Mouse (Mus musculus): ENCODE measurements around the gene Ndufb6. TPM values are rescaled to one million over a fixed set of nuclear protein-coding genes. Genes with fewer than 3 reads are reported as not detected.
"Not testable (repeated sequence)": the region's sequence is repeated elsewhere in the genome, so short reads cannot be mapped to it uniquely, and the experiment has no call there.

Gene Ndufb6
- polyA plus RNA-seq, 1 experiment from 2014 or later, result 325 TPM

- no peaks in the 10 kb centered on the region for H3K27me3 ChIP-seq (replicated peaks; ENCODE audit: control insufficient read depth, insufficient read depth, low read length)
- H3K4me1 ChIP-seq (ENCODE audit: control insufficient read depth, insufficient read depth, low read length), result no peaks in the 10 kb centered on the region
- no peaks in the 10 kb centered on the region for H3K36me3 ChIP-seq (ENCODE audit: control insufficient read depth, insufficient read depth, low read length)
- H3K9ac ChIP-seq (ENCODE audit: low read length), result no peak overlapping the region
- peak overlapping the region; percentile 30 for H3K4me2 ChIP-seq (ENCODE audit: low read length)
- ATAC-seq, result peak; percentile 85
- WGBS, result 12% methylated on average over 16 of the region's 16 CpGs
- DNase-seq (ENCODE audit: low spot score), result peak; percentile 93
- no peak overlapping the region for H3K27ac ChIP-seq (ENCODE audit: low read depth, low read length)
- no peak overlapping the region for H3K4me3 ChIP-seq (ENCODE audit: low read depth, low read length)
- H3K9me3 ChIP-seq (replicated peaks; ENCODE audit: control insufficient read depth, low read length), result no peaks in the 10 kb centered on the region
Observed at GRCm38 (mm10) chr4:40301076-40301789, 22.0 kb upstream of the Ndufb6 start.

GRCm38 (mm10) chr4:40299169-40299568 is 19.9 kb upstream of the Ndufb6 start:
- no peak overlapping the region for H3K27ac ChIP-seq (ENCODE audit: low read depth, low read length)
- H3K4me1 ChIP-seq (ENCODE audit: control insufficient read depth, insufficient read depth, low read length), result no peaks in the 10 kb centered on the region
- 73% methylated on average over 5 of the region's 5 CpGs for WGBS

GRCm38 (mm10) chr4:40291511-40291910 is 12.3 kb upstream of the Ndufb6 start:
- ATAC-seq; DNase-seq (ENCODE audit: low spot score); H3K9ac ChIP-seq (ENCODE audit: low read length); H3K4me1 ChIP-seq (ENCODE audit: control insufficient read depth, insufficient read depth, low read length); H3K4me3 ChIP-seq (ENCODE audit: low read depth, low read length); H3K9me3 ChIP-seq (replicated peaks; ENCODE audit: control insufficient read depth, low read length); H3K27me3 ChIP-seq (replicated peaks; ENCODE audit: control insufficient read depth, insufficient read depth, low read length); H3K4me2 ChIP-seq (ENCODE audit: low read length); H3K36me3 ChIP-seq (ENCODE audit: control insufficient read depth, insufficient read depth, low read length); H3K27ac ChIP-seq (ENCODE audit: low read depth, low read length): not testable (repeated sequence)
- 94% methylated on average over 11 of the region's 11 CpGs for WGBS

More at GRCm38 (mm10) chr4:40299169-40299568, 19.9 kb upstream of the Ndufb6 start:
- H3K27me3 ChIP-seq (replicated peaks; ENCODE audit: control insufficient read depth, insufficient read depth, low read length), result no peaks in the 10 kb centered on the region
- DNase-seq (ENCODE audit: low spot score) (no peak), ATAC-seq (no peak)
- no peak overlapping the region for H3K4me3 ChIP-seq (ENCODE audit: low read depth, low read length)
- no peaks in the 10 kb centered on the region for H3K9me3 ChIP-seq (replicated peaks; ENCODE audit: control insufficient read depth, low read length)
- H3K4me2 ChIP-seq (ENCODE audit: low read length), result no peak overlapping the region
- no peaks in the 10 kb centered on the region for H3K36me3 ChIP-seq (ENCODE audit: control insufficient read depth, insufficient read depth, low read length)
- no peak overlapping the region for H3K9ac ChIP-seq (ENCODE audit: low read length)

- no peaks in the 10 kb centered on the region for H3K4me1 ChIP-seq (ENCODE audit: control insufficient read depth, insufficient read depth, low read length)
- no peak overlapping the region for H3K9ac ChIP-seq (ENCODE audit: low read length)
- H3K36me3 ChIP-seq (ENCODE audit: control insufficient read depth, insufficient read depth, low read length), result no peaks in the 10 kb centered on the region
- H3K9me3 ChIP-seq (replicated peaks; ENCODE audit: control insufficient read depth, low read length), result no peaks in the 10 kb centered on the region
- no peak overlapping the region for H3K4me2 ChIP-seq (ENCODE audit: low read length)
- H3K4me3 ChIP-seq (ENCODE audit: low read depth, low read length), result no peak overlapping the region
- no peak overlapping the region for H3K27ac ChIP-seq (ENCODE audit: low read depth, low read length)
- ATAC-seq (no peak), DNase-seq (ENCODE audit: low spot score) (no peak)
- H3K27me3 ChIP-seq (replicated peaks; ENCODE audit: control insufficient read depth, insufficient read depth, low read length), result no peaks in the 10 kb centered on the region
- 88% methylated on average over 2 of the region's 2 CpGs for WGBS
Observed at GRCm38 (mm10) chr4:40289046-40289445, 9.8 kb upstream of the Ndufb6 start.

- no peak overlapping the region for H3K4me2 ChIP-seq (ENCODE audit: low read length)
- H3K36me3 ChIP-seq (ENCODE audit: control insufficient read depth, insufficient read depth, low read length), result no peaks in the 10 kb centered on the region
- no peak overlapping the region for H3K4me3 ChIP-seq (ENCODE audit: low read depth, low read length)
- H3K4me1 ChIP-seq (ENCODE audit: control insufficient read depth, insufficient read depth, low read length), result no peaks in the 10 kb centered on the region
- 80% methylated on average over 6 of the region's 6 CpGs for WGBS
- ATAC-seq (no peak), DNase-seq (ENCODE audit: low spot score) (no peak)
- H3K27me3 ChIP-seq (replicated peaks; ENCODE audit: control insufficient read depth, insufficient read depth, low read length), result no peaks in the 10 kb centered on the region
- no peaks in the 10 kb centered on the region for H3K9me3 ChIP-seq (replicated peaks; ENCODE audit: control insufficient read depth, low read length)
- no peak overlapping the region for H3K27ac ChIP-seq (ENCODE audit: low read depth, low read length)
- H3K9ac ChIP-seq (ENCODE audit: low read length), result no peak overlapping the region
Observed at GRCm38 (mm10) chr4:40287415-40287814, 8.2 kb upstream of the Ndufb6 start.

GRCm38 (mm10) chr4:40285582-40285981 is 6.4 kb upstream of the Ndufb6 start:
- 21% methylated on average over 4 of the region's 4 CpGs for WGBS

GRCm38 (mm10) chr4:40278880-40279275 is 343 bp downstream of the Ndufb6 start:
- H3K27ac ChIP-seq (ENCODE audit: low read depth, low read length), result no peak overlapping the region
- peak overlapping the region; percentile 80 for H3K4me3 ChIP-seq (ENCODE audit: low read depth, low read length)
- no peaks in the 10 kb centered on the region for H3K27me3 ChIP-seq (replicated peaks; ENCODE audit: control insufficient read depth, insufficient read depth, low read length)
- H3K36me3 ChIP-seq (ENCODE audit: control insufficient read depth, insufficient read depth, low read length), result peaks cover 26% of the 10 kb centered on the region
- H3K4me2 ChIP-seq (ENCODE audit: low read length), result peak overlapping the region; percentile 82
- H3K9me3 ChIP-seq (replicated peaks; ENCODE audit: control insufficient read depth, low read length), result no peaks in the 10 kb centered on the region
- ATAC-seq, result peak; percentile 64
- H3K4me1 ChIP-seq (ENCODE audit: control insufficient read depth, insufficient read depth, low read length), result peaks cover 8% of the 10 kb centered on the region
- under 1% methylated on average over 21 of the region's 21 CpGs for WGBS
- DNase-seq (ENCODE audit: low spot score), result no peak
- H3K9ac ChIP-seq (ENCODE audit: low read length), result peak overlapping the region; percentile 85

More at GRCm38 (mm10) chr4:40285582-40285981, 6.4 kb upstream of the Ndufb6 start:
- DNase-seq (ENCODE audit: low spot score) (peak; percentile 82), ATAC-seq (peak; percentile 20; the same call in 1 of the 2 replicates)
- no peaks in the 10 kb centered on the region for H3K9me3 ChIP-seq (replicated peaks; ENCODE audit: control insufficient read depth, low read length)
- H3K27ac ChIP-seq (ENCODE audit: low read depth, low read length), result no peak overlapping the region
- no peak overlapping the region for H3K9ac ChIP-seq (ENCODE audit: low read length)
- H3K4me1 ChIP-seq (ENCODE audit: control insufficient read depth, insufficient read depth, low read length), result no peaks in the 10 kb centered on the region
- H3K27me3 ChIP-seq (replicated peaks; ENCODE audit: control insufficient read depth, insufficient read depth, low read length), result no peaks in the 10 kb centered on the region
- no peak overlapping the region for H3K4me3 ChIP-seq (ENCODE audit: low read depth, low read length)
- H3K36me3 ChIP-seq (ENCODE audit: control insufficient read depth, insufficient read depth, low read length), result no peaks in the 10 kb centered on the region
- H3K4me2 ChIP-seq (ENCODE audit: low read length), result no peak overlapping the region

GRCm38 (mm10) chr4:40269430-40270032 is 9.7 kb downstream of the Ndufb6 start, which contains the start of the genes Smim27 and Topors:
Gene Smim27 (plus strand): TSS chr4:40269579.
Gene Topors (minus strand): TSS chr4:40269850.
- H3K9ac ChIP-seq (ENCODE audit: low read length), result peak within 1 kb of the TSS; percentile 84
- under 1% methylated on average over 37 of the region's 38 CpGs for WGBS

GRCm38 (mm10) chr4:40268835-40269234 is 10.4 kb downstream of the Ndufb6 start:
- Histone ChIP-seq H3K27ac (ENCODE audit: low read depth, low read length) (peak overlapping the region; percentile 97), H3K4me3 (ENCODE audit: low read depth, low read length) (peak overlapping the region; percentile 81), H3K27me3 (replicated peaks; ENCODE audit: control insufficient read depth, insufficient read depth, low read length) (no peaks in the 10 kb centered on the region), H3K36me3 (ENCODE audit: control insufficient read depth, insufficient read depth, low read length) (peaks cover 26% of the 10 kb centered on the region), H3K4me1 (ENCODE audit: control insufficient read depth, insufficient read depth, low read length) (peaks cover 10% of the 10 kb centered on the region), H3K4me2 (ENCODE audit: low read length) (peak overlapping the region; percentile 86), H3K9ac (ENCODE audit: low read length) (peak overlapping the region; percentile 84), H3K9me3 (replicated peaks; ENCODE audit: control insufficient read depth, low read length) (no peaks in the 10 kb centered on the region)
- WGBS, result 0% methylated on average over 16 of the region's 16 CpGs
- ATAC-seq, result peak; percentile 6
- no peak for DNase-seq (ENCODE audit: low spot score)

More at GRCm38 (mm10) chr4:40269430-40270032, 9.7 kb downstream of the Ndufb6 start, which contains the start of the genes Smim27 and Topors:
- peak within 1 kb of the TSS; percentile 81 for H3K4me3 ChIP-seq (ENCODE audit: low read depth, low read length)
- no peaks in the 10 kb centered on the region for H3K27me3 ChIP-seq (replicated peaks; ENCODE audit: control insufficient read depth, insufficient read depth, low read length)
- H3K27ac ChIP-seq (ENCODE audit: low read depth, low read length), result peak within 1 kb of the TSS; percentile 97
- peak; percentile 94 for ATAC-seq
- peaks cover 10% of the 10 kb centered on the region for H3K4me1 ChIP-seq (ENCODE audit: control insufficient read depth, insufficient read depth, low read length)
- no peaks in the 10 kb centered on the region for H3K9me3 ChIP-seq (replicated peaks; ENCODE audit: control insufficient read depth, low read length)
- H3K36me3 ChIP-seq (ENCODE audit: control insufficient read depth, insufficient read depth, low read length), result peaks cover 31% of the 10 kb centered on the region; the same call in 1 of the 2 replicates
- H3K4me2 ChIP-seq (ENCODE audit: low read length), result peak within 1 kb of the TSS; percentile 86
- peak; percentile 98 for DNase-seq (ENCODE audit: low spot score)

All from forebrain, embryonic 14.5 days (tissue).